Mouse (Mus musculus) gastrocnemius, postnatal 14 days (tissue): Measurements from ENCODE around the gene Sult4a1. TPM values are rescaled to one million over a fixed set of nuclear protein-coding genes. Genes with fewer than 3 reads are reported as not detected.

Experiments used
- DNase-seq: peaks from one replicate; pipeline ENCODE4 v3.0.0; 2021; ENCODE audit warnings: mixed read lengths
- intact Hi-C: fragments of 180-260 bp; cut with DNase I; formaldehyde crosslinking; loops from one replicate; pipeline ENCODE4 v1.15.1; 2025; ENCODE audit warnings: low total_unique reads
- long read RNA-seq, 2 experiments: library from polyadenylated mRNA; stranded (forward); transcript quantifications; one replicate each; pipeline ENCODE4 v2.0.0; 2021
- total RNA-seq, 2 experiments: library from RNA; stranded (reverse); gene quantifications; 2 replicates each; pipeline ENCODE4 v1.2.3; 2021

The Sult4a1 gene
- under 1 TPM in 1 of 2 experiments, not detected in 1; 0.09 TPM for total RNA-seq
- long read RNA-seq, experiment 1: 0 reads
- long read RNA-seq, experiment 2: 0 reads

GRCm38 (mm10) chr15:84105105-84105923 is at the start of gene Sult4a1:
Gene Sult4a1 (minus strand): TSS chr15:84105754.
- intact Hi-C loops: no loop called here
- no peak for DNase-seq

GRCm38 (mm10) chr15:84140929-84141328 is 35.4 kb upstream of the Sult4a1 start:
- DNase-seq: no peak
- intact Hi-C loops: no loop called here

GRCm38 (mm10) chr15:84140109-84140508 is 34.6 kb upstream of the Sult4a1 start:
- intact Hi-C loops: no loop called here
- no peak for DNase-seq

- DNase-seq: no peak
- intact Hi-C loops: no loop called here
Measured at GRCm38 (mm10) chr15:84139592-84140005, 34.0 kb upstream of the Sult4a1 start.

- DNase-seq: no peak
- intact Hi-C loops: no loop called here
Measured at GRCm38 (mm10) chr15:84136473-84137415, 31.2 kb upstream of the Sult4a1 start.

GRCm38 (mm10) chr15:84135472-84135871 is 29.9 kb upstream of the Sult4a1 start:
- no peak for DNase-seq
- intact Hi-C loops: no loop called here

- intact Hi-C loops: no loop called here
- peak; percentile 71 for DNase-seq
Measured at GRCm38 (mm10) chr15:84133440-84133839, 27.9 kb upstream of the Sult4a1 start.

GRCm38 (mm10) chr15:84131971-84132370 is 26.4 kb upstream of the Sult4a1 start:
- peak; percentile 74 for DNase-seq
- intact Hi-C loops: no loop called here

- intact Hi-C loops: no loop called here
- DNase-seq: peak; percentile 48
Measured at GRCm38 (mm10) chr15:84131096-84131786, 25.7 kb upstream of the Sult4a1 start.

GRCm38 (mm10) chr15:84126871-84127270 is 21.3 kb upstream of the Sult4a1 start:
- intact Hi-C loops: no loop called here
- no peak for DNase-seq

- intact Hi-C loops: no loop called here
- DNase-seq: no peak
Measured at GRCm38 (mm10) chr15:84126447-84126846, 20.9 kb upstream of the Sult4a1 start.

- no peak for DNase-seq
- intact Hi-C loops: no loop called here
Measured at GRCm38 (mm10) chr15:84124086-84124485, 18.5 kb upstream of the Sult4a1 start.

- no peak for DNase-seq
- intact Hi-C loops: no loop called here
Measured at GRCm38 (mm10) chr15:84123075-84123474, 17.5 kb upstream of the Sult4a1 start, which contains the start of gene Pnpla5. Gene Pnpla5 (minus strand): TSS chr15:84123175.

- intact Hi-C loops: no loop called here
- DNase-seq: no peak
Measured at GRCm38 (mm10) chr15:84121036-84121435, 15.5 kb upstream of the Sult4a1 start.

- no peak for DNase-seq
- intact Hi-C loops: no loop called here
Measured at GRCm38 (mm10) chr15:84120612-84121011, 15.1 kb upstream of the Sult4a1 start.

GRCm38 (mm10) chr15:84116466-84116865 is 10.9 kb upstream of the Sult4a1 start:
- intact Hi-C loops: no loop called here
- no peak for DNase-seq

GRCm38 (mm10) chr15:84115727-84116126 is 10.2 kb upstream of the Sult4a1 start:
- intact Hi-C loops: no loop called here
- no peak for DNase-seq

- intact Hi-C loops: no loop called here
- DNase-seq: no peak
Measured at GRCm38 (mm10) chr15:84113873-84114272, 8.3 kb upstream of the Sult4a1 start.

GRCm38 (mm10) chr15:84108899-84109298 is 3.3 kb upstream of the Sult4a1 start:
- intact Hi-C loops: no loop called here
- no peak for DNase-seq
